Mouse (Mus musculus) brain, embryonic 14.5 days (tissue): ENCODE measurements at regions not wholly inside any gene's neighbourhood (a gene's known extent, or its start where the extent isn't known, plus 50 kb on each side); places are given as distances from the start of the nearest gene placed in this dataset.

Experiments
- CTCF ChIP-seq: fragments of 200-500 bp; IDR thresholded peaks from 2 replicates; pipeline ENCODE4 v1.5.1; 2012; ENCODE audit warnings: inconsistent platforms, mild to moderate bottlenecking, moderate library complexity, borderline replicate concordance; ENCODE audit not compliant: insufficient read depth, insufficient read length; ENCODE audit errors: extremely low read depth
- POLR2A ChIP-seq: fragments of 200-500 bp; IDR thresholded peaks from 2 replicates; pipeline ENCODE4 v1.6.1; 2012; ENCODE audit warnings: mild to moderate bottlenecking, inconsistent platforms, borderline replicate concordance; ENCODE audit not compliant: poor library complexity, insufficient read depth, insufficient read length, severe bottlenecking; ENCODE audit errors: extremely low read depth

- TF ChIP-seq POLR2A (no peak), CTCF (no peak)
These were observed 66.3 kb upstream of the Mkln1 start for GRCm38 (mm10) chr6:31332254-31332653.
